Mouse (Mus musculus) urinary bladder, postnatal 36 days (tissue): ENCODE data around the gene Trpm8.
A peak's percentile ranks its signal among the peaks of the same experiment; 100 is the strongest.

Source experiments
- DNase-seq, 2 experiments: peaks; one replicate each; pipeline ENCODE4 v3.0.0; 2022; ENCODE audit warnings: low spot score in 2 of 2, mixed read lengths in 1 of 2

The Trpm8 gene

DNA sequence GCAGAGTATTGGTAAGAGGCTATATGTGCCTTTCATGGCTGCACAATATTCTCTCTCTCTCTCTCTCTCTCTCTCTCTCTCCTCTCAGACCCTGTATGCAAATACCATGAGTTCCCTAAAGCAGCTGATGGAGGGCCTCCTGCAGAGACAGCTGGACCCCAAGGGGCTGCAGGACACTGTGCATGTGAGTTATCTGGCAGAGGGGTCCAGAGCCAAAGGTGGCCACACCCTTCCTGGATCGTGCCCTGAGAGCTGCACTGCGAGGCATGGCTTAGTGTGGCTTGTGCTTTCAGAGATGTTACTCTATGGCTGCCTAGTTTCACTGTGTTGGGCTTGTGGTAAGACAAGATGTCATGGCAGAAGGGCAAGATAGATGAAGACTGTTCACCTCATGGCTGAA lies 29.8 kb upstream of the Trpm8 start:
- DNase-seq, result no peak

DNA sequence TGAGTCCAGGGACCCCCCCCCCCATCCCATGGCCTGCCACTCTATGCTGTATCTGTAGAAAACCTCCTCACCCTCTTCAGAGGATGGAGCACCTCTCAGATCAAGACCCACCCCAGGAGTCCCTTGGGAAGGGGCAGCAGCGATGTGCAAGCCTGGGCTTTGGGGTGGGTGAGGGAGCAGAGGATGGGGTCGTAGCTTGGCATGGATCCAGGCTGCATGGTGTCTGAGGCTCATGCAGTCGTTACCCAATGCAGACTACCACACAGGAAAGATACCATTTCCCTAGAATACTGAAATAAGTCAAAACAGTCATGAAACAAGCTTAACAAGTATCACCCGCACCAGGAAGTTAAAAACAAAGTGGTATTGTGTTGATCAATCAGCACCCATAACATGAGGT lies 28.8 kb upstream of the Trpm8 start:
- no peak for DNase-seq

DNA sequence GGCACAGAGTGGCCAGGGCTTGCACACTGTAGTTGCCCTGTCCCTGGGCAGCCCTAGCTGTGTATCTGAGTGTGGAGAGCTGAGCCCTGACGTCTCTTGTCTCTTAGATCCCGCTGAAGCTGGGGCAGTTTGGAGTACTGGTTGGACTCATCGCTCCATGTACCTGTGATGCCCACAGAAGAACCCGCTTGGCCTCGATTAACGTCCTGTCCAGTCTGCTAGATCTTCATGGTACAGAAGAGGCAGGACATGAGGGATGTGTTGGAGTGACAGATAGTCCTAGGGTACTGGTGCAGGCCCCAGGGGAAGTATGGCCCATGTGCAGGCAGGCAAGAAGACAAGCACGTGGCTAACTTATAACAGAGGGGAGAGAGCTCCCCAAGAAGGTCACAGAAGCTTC lies 27.9 kb upstream of the Trpm8 start:
- DNase-seq, result no peak

DNA sequence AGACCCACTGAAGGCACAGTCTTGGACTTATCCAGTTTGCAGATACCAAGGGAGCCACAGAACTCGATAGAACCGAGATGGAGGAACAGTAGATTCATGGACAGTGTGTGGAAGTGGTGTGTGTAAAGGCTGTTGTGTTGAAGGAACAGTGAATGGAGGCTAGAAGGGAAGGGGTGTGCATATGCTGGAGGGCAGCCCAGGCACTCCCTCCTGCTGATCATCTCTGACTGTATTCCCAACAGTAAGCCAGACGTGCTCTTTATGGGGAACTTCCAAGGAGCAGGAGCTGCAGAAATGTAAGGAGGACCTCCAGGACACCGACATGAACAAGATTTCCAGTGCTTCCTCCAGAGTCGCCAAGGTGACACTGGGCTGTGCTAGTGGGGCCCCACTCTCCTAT lies 27.4 kb upstream of the Trpm8 start:
- no peak for DNase-seq

DNA sequence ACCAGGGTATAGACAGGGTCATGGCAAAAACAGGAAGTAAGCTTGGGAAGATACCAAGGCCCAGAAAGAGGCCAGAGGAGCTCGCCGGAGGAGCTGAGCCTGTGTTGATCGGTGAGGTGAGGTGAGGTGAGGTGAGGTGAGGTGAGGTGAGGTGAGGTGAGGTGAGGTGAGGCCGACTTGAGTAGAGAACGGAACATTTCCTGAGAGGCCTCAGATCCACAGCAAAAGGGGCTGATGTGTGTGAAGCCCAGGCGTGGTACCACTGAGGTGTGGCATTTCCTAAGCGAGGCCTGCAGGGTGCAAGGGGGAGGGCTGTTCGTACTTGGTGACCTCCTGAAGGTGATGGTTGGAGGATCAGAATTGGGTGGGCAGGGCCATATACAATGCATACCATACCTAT lies 24.4 kb upstream of the Trpm8 start:
- no peak for DNase-seq

DNA sequence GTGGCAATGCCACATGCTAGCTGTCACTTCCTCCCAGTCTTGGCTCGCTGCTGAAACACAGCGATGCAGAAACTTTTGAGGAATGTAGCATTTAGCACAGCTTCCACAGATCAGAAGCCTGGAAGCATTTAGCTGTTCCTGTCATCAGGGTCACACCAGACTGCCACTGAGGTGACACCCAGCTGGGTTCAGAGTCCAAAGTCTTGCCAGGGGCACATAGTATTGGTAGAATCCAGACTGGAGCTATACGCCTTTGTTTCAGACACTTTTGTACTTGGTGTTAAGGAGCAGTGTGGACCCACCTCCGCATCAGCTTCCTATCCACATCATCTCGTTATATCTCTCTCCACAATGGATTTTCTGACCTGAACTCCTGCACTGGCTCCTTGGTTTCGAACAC lies 23.9 kb upstream of the Trpm8 start:
- no peak for DNase-seq

DNA sequence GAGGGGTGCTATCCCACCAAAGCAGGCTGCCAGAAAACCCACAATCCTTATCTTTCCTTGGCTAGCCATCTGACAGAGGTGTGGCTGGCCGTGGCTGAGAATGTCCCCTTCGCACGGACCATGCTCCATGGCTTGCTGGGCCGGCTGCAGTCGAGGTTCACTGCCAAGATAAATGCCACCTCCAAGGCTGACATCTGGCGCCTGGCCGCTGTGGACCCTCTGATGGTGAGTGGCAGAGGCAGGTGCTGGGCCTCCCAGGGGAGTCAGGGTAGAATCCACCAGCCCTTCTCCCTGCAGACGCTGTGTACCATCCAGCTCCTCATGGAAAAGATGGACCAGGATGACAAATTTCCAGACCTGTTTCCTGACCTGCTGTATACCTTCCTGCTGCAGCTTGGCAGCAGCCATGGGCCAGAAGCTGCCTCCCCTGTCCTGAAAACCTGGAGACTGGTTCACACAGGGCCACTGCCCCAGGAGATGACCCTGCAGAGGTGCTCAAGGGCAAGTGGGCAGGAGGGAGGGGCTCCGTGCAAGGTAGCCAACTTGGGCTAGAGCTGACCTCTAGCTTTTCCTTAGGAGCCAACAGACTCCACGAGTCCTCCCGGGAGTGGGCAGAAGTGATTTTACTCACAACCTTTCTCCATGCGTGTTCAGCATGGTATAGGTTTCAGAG lies 22.5 kb upstream of the Trpm8 start:
- DNase-seq, result no peak

DNA sequence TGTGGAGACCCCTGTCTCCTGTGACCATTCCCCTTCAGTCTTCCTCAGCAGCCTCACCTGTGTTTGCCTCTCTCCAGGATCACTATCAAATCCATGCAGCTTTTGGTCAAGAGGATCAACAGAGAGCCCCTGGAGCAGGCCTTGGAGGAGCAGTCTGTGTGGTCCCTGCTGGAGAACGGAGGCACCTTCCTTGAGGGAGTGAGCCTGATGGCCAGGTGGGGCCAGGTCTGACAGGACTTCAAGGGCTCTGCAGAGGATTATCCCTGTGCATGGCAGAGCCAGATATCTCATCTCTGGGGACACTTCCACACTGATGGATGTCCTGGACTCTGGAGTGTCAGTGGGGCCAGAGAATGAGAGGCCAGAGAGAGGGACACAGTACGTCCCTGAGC lies 22.0 kb upstream of the Trpm8 start:
- DNase-seq, result no peak

DNA sequence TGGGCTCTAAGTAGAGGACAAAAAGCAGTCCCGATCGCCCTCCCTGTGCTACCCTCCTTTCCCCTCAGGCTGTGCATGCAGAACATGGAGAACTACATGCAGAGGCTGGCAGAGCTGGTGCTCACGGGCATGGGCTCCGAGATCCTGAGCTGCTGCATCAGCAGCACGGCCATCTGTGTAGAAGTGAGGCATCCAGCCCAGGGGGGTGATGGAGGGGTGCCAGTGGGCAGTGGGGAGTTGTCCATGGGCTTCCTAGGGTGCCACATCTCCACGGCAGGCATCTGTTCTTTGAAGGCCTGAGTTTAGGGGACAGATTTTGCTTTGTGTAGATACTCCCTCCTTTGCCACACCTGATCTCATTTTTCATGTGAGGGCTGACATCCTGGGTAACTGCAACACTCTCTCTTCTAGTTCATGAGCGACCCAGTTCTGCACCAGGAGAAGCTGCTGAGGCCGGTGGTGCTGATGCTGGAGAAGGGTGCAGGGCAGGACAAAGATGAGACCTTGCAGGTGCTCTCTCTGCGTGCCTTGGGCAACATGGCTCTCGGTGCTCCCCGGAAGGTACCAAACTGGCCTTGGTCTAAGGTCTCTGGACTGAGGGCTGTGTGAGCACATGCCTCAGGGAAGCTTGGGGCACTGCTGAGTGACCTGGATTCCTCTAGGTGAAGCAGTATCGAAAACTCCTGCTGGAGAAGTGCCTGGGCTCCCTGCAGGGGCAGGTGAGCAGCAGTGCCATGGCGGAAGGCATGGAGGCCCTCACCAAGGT lies 21.3 kb upstream of the Trpm8 start:
- DNase-seq, result no peak

DNA sequence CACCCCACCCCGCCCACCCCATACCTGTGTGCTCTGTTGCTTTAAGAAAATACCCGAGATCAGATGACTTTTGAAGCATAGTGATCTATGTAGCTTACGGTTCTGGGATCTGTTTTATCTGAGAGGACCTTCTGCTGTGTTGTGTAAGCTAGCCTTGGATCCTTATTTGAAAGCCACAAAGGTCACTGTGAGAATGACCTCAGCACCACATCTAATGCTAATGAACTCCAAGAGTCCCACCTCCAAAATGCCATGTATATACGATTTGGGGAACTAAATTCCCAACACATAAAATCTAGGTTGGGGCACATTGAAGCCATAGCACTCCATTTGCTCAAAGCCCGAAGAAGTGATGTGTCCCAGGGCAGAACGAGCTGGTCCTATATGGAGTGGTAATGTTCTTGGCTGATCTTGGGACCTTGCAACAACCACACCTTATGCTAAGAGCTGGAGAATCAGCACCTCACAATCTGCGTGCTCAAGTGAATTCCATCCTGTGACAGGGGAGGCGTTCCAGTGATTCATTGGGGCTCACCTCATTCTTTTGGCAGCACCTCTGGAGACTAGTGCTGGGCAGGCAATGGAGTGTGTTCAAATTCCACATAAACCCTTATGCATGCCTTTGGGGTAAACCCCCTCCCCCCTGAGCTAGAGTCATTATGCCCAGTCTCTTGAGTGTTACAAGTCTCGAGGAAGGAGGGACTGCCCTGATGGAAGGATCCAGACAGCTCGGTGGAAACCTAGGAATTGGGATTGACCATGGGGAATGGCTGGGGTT lies 20.4 kb upstream of the Trpm8 start:
- DNase-seq, result no peak

DNA sequence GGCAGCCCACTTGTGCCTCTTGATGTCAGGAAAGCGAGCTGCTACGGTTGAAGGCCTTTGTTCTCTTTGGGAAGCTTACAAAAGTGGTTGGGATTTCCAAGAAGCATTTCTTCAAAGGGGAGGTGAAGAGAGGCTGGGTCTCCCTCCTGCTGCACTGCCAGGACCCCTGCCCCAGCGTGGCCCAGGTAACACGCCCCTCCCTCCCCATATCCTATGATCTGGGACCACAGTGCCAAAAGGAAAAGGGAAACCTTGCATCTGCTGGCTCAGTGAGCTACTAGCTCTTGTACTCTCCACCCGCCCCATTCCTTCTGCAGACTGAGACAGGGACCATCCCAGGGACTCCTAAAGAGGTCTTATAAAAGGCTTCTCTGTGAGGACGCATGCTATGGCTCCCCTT lies 19.8 kb upstream of the Trpm8 start:
- no peak for DNase-seq

DNA sequence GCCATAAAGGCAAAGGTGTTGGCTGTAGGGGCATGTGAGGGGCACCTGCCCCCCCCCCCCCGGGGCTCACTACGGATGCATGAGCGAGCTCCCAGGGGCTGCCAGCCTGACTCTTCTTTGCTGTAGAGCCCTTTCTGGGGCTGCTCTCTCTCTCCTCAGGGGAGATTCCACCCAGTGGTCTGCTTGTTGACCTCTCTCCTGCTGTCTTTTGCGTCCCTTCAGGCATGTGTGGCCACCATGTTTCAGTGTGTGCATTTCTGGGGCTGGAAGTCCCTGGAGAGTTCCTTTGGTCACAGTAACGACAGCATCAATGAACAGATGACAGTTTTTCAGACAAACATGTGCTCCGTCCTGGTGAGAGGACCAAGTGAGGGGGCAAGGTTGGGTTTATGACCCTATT lies 19.1 kb upstream of the Trpm8 start:
- DNase-seq, result no peak

DNA sequence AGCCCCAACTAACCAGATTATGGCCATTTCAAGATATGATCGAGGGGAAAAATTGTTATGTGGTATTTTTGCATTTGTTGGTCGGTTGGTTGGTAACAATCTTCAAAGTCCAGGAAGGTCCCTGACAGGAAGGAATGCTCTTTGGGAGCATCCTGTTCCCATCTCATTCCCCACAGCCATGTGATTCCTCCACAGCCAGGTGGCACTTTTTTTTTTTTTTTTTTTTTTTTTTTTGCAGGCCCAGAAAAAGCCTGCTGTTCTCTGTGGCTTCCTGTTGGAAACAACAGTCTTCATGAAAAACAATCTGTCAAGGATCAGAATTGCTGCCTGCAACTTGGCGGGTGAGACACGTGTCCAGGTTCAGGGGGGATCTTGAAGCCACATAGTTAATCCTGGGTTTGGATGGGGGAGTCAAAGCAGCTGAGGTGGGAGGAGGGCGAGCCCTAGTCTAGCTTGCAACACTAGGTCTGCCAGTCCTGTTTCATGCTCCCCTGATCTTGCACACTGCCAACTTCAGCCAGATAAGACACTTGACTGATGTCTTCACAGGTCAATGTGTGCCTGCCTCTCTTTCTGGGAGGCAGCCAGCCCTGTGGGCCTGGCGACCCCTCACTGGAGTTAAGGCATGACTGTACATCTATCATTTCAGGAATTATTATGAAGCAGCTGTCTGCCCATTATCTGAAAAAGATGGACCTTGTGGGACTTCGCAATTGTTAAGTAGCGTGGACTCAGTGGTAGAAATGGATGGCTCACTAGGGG lies 18.4 kb upstream of the Trpm8 start:
- peak; percentile 84 to 85 for DNase-seq

DNA sequence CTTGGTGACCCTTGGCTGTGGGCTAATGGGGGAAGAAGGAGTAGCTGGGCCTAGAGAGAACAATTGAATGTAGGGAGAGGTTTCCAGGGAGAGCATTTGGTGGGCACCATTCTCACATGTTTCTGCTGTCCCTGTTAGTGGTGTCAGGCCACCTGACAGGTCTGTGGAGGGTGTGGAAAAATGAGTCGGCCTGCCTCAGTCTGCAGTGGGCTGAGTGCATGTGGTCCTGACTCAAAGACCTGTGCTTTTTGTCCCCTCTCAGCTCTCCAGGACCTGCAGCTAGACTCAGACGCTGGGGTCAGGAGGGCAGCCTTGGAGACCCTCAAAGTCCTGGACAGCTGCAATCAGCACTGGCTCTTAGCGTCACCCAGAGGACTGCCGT lies 17.8 kb upstream of the Trpm8 start:
- DNase-seq, result no peak

DNA sequence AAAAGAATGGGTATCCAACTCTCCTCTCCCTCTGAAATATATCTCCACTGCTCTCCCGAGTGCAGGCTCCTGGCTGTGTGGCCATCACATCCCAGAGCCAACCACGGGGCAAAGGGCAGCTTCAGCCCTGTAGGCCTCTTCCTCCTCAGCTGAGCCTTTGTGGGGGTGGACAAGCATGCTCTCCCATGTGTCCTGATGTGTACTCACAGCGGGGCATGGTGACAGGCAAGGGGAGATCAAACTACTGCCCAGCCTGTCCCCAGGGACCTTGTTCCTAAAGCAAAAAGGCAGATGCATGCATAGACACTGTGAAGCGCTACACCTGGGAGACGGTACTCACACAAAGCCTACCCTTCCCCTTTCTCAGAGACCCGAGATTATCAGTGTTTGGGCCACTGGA lies 17.3 kb upstream of the Trpm8 start:
- DNase-seq, result no peak

DNA sequence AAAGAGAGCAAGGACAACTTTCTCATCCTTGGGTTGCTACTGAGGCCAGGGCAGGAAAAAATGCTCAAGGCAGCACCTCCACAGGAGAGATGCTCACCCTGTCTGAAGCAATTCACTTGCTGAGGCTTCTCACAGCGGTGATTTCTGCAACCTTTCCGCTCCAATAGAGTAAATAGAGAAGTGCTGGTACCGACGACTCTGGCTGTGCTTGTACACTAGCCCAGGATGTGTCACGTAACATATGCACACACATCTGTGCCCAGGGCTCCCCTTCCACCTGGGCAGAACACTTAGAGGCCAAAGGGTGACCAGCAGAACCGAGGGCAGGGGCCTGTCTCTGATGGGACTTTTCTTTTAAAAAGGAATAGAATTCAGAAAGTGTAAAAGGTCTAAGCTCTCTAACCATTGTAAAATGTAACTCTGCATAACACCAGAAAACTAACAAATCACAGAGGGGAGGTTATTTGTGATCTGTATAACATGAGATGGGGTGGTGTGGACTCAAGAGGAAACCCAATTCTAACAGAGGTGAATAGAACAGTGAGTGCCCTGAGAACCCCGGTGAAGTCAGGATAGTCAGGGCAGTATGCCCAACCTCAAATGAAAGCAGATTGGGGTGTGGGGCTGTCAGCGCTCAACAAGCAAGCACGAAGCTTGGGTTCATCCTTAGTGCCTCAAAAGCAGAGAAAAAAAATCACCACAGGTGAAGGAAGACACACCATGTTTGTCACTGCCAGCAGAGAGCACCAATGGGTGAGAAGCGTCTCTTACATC lies 16.7 kb upstream of the Trpm8 start:
- no peak for DNase-seq

DNA sequence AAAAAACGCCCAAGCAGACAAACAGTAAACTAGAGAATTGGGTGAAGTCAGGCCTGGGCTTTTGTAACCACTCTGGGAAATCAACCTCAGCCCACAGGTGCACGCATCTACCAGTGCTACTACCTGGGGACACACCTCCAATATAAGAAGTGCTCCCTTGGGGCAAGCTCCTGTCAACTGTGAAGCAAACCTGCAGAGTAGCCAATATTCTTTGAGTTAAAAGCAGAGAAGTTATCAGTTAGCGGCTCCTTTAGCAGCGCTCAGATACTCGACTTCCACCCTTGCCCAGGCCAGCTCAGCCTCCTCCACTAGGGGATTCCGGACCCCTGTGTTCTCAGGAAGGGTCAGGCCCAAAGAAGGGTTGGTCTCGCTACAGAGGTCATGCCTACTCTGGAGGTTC lies 15.8 kb upstream of the Trpm8 start:
- no peak for DNase-seq

DNA sequence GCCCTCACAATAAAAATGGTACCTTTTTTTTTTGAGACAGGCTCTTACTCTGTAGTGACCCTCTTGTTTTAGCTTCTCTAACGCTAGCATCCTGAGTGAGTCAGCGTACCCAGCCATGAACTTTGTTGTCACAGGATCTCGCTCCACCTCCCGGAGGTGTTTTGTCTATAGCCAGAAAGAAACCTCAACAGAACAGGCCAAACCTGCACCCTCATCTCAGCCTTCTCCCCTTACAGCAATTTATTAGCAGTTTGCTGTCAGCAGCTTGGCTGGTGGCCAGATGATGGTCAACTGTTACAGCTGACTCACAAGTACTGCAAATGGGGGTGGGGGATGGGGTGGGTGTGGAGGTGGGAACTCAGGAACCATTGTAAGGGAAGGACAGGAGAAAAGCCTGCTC lies 15.2 kb upstream of the Trpm8 start:
- peak; percentile 98 to 99 for DNase-seq

DNA sequence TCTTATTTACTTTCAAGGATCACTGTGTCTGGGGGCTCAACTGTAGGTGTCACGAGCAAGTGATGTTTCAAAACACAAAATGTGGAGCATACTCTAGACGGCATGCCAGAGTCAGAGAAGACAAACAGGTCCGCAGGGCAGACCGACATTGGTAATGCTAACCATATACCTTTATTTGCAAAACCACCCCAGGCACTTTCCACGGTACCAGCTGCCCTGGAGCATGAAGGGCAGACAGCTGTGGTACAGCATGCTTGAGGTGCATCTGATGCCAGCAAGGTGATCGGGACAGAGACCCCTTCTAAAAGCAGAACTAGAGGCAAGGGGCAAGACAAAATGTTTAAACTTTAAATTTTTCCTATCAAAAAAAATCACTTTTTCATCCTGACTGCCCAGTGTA lies 14.5 kb upstream of the Trpm8 start:
- DNase-seq, result no peak

DNA sequence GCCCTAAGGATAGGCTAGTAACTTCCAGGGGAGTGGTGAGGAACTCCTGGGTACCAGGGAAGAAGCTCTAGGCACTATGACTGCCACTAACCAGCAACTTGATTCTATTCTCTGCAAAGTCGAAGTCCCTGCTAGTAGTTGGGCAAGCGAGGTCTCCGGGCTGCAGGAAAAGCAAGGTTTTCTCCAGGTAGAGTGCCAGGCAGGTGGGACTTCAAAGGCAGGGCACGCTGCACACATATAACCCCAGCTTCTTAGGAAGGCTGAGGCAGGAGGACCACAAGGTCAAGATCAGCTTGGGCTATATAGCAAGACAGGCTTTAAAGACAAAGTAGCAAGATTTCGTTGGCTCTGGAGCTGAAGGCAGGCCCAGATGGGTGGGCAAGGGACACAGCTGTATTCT lies 13.7 kb upstream of the Trpm8 start:
- DNase-seq, result no peak

DNA sequence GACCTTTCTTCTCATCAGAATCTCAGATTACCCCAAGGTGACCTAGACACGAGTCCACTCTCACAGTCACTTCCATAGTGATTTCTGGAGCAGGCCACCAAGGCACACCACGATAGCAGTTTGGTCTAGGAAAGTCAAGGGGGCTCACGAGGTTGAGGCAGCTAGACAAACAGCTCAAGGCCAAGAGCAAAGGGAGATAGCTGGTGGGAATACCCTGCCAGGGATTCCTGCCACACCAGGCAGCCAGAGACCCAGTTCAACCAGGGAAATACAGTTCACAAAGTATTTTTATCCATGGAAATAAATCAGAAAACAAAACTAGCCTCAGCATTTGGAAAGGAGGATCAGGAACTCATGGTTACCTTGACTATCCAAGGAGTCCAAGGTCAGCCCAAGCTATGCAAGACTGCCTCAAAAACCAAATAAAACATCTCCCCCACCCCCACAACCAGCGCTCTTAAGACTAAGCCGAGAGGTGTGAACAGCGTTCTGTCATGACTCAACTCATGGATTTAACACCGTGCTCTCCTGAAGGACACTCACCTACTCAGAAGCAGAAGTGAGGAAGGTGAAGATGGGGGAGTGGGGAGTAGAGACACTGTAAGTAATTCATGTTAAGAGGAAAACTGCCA lies 13.1 kb upstream of the Trpm8 start:
- DNase-seq, result no peak
